Mouse (Mus musculus): ENCODE measurements around the gene Olfr1466.

Olfr1466 gene

GRCm38 (mm10) chr19:13338562-13338961 lies at the start of gene Olfr1466:
TSS of gene Olfr1466 (plus strand) at chr19:13338862.
- DNase-seq (ENCODE audit: low read depth, low spot score), result no peak

- DNase-seq (ENCODE audit: low read depth, low spot score), result no peak
Observed at GRCm38 (mm10) chr19:13315441-13315840, 23.2 kb upstream of the Olfr1466 start, which contains the start of gene Olfr1465. TSS of gene Olfr1465 (minus strand) at chr19:13315541.

GRCm38 (mm10) chr19:13361936-13362335 lies 23.3 kb downstream of the Olfr1466 start, which contains the start of gene Olfr1467:
TSS of gene Olfr1467 (plus strand) at chr19:13362236.
- no peak for DNase-seq (ENCODE audit: low read depth, low spot score)

Measured in ES-CJ7 (cell line).